Mouse (Mus musculus) adipocyte (in vitro differentiated cells): ENCODE results near the gene Plpp1.
A peak's percentile ranks its signal among the peaks of the same experiment; 100 is the strongest.

ENCODE experiments used
- DNase-seq: peaks from one replicate; pipeline ENCODE4 v3.0.0-alpha.2; 2016; ENCODE audit warnings: low spot score

Gene Plpp1

DNA sequence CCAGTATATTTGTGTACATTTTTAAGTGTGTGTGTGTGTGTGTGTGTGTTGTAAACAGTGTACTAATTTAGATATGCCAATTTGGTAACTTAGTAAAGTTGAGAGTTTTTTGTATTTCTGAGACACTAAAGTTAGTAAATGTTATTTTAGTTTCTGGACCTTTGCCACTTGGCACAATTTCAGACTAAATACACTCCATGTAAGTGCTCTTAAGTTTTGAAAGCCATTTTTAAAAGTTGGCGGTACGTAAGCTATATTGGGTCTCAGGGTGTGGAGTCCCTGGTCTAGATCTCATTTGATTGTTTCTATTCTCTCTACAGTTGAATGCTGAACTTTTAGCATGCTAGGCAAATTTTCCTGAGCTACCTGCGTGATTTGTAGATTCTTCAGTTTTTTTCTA lies 17.5 kb downstream of the Plpp1 start:
- DNase-seq, result peak; percentile 39

DNA sequence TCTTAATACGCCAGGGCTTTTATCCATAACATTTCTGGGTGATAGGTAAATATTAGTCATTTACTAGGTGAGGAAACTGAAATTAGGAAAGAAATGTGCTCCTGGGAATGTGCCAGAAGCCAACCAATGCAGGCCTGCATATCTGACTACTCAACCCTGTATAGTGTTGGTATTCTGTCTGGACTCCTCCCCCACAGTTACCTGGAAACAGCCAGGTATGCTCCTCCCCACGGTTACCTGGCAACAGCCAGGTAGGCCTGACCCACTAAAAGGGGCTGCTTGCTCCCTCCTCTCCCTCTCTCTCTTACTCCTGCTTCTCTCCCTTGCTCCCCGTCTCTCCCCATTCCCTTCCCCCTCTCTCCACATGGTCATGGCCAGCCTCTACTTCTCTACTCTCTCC lies 21.8 kb downstream of the Plpp1 start:
- DNase-seq, result no peak

DNA sequence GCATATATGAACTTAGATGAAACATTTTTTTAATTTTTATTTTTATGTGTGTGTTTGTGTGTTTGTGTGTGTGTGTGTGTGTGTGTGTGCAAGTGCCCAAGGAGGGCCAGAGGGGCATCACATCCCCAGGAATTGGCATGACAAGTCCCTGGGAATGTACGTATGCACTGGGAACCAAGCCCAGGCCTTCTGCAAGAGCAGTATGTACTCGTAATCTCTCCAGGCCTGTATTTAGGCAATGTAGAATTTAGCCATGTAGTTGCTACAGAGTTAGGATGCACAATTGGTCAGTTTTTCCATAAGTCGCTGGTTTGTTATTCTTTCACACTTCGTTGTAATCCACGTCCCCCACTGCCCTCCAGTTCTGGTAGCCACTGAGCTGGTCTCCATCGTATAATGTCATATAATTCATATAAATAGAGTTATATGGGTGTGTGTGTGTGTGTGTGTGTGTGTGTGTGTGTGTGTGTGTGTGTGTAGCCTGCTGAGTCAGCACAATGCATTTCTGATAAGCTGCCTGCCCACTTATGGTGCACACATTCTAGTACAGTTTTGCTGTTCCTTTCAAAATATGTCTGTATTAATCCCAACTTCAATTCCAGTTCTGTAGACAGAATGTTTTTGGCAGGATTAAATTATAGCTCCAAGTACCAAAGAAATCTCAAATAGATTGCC lies 22.8 kb downstream of the Plpp1 start:
- no peak for DNase-seq

DNA sequence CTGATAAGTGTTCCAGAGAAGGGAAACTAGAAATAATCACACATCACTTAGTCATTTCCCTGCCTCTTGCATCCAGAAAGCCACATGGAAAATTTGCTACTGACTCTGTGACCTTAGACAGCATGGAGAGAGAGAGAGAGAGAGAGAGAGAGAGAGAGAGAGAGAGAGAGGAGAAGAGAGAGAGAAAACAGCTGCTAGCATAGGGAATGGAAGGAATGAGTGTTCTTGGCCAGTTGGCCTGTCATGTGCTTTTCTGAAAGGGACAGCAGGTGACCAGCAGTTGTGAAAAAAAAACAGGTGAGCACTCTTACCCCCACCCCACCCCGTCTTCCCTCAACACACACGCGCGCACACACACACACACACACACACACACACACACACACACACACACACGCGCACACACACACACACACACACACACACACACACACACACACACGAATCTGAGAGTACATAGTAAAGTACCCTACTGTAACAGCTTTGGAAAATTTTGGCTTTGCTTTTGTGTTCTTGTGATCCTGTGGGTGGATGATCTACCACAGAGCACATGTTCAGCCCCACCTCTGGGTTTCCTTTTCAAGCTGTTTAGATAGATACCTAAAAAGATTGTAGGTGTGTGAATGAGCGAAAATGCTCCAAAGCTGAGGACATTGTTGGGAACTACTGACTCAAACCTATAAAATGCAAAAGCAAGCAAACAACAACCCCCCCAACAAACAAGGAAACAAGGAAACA lies 23.5 kb downstream of the Plpp1 start:
- DNase-seq, result peak; percentile 14

DNA sequence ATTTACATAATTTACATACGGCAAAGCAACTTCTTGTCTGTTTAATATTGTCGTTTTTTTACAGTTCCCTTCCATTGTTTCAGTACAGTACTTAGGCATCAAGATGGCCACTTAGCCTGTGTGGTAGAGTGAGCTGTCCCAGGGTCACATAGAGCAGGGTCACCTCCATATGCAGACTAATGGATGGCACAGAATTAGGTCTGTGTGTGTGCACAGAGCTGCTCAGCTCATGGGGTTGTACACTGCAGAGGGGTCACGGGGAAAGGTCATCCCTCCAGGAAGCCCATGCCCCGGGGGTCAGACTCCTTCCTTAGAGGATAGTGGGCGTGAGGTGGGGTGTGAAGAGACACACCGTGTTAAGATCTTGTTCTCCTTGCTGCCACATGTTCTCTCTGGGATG lies 24.9 kb downstream of the Plpp1 start:
- no peak for DNase-seq

DNA sequence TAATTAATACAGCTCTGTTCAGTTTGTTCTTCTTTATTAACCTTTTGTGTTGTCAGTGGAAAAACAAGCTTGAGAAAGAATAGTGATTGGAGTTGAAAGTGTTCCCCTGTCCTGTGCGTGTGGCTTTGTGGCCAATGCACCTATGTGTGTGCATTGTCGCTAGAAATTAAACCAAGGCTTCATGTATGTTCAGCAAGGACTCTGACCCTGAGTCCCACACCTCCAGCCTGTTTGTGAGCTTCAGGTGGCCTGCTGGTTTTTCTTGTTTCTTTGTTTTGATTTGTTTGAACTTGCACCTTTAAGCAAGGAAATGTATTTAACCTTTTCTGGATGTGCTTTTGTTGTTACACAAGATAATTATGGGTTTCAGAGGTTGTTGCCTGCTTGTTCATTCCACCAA lies 29.0 kb downstream of the Plpp1 start:
- no peak for DNase-seq

DNA sequence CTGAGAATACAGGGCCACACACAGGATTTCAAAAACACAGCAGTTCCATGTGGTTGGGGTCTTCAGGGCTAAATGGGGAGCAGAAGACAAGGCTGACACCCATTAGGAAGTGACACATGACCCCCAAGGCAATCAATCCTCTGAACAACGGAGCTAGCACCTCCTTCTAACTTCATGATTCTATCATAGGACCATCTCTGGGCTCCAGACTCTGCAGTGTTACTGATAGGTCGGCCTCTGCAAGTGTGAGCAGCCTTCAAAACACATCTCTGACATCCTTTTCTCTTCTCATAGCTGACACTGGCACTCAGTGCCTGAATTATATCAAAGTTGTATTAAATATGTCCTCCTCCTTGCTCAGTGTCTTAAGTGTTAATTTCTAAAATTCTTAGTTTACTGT lies 32.0 kb downstream of the Plpp1 start:
- no peak for DNase-seq

DNA sequence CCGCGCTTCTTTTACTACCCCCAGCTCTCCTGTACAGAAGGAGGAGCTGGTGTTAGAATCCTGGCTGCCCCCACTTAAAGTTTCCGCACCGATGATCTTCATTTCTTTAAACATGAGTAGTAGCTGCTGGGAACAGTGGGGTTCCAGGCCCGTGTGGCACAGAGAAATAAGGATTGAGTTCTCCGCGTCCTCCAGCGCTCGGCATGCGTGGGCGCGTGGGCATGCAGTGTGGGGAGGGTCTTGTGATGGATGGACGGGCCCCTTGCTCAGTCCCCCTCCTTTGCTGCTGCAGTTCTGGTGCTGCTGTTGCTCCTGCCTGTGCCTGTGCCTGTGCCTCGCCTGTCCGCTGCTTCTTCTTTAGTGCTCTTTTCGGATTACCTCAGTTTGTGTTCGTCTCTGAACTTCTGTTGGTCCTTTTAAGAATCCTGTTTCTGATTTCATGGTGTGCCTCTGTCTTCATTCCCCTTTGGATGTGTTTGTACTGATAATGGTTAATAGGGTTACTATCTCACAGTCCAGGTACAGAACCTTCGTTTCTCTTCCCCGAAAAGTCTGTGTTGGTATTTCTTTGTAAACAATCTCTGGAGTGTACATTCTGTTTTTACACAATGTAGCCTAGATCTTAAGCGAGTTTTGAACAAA lies 32.8 kb downstream of the Plpp1 start:
- DNase-seq, result no peak

DNA sequence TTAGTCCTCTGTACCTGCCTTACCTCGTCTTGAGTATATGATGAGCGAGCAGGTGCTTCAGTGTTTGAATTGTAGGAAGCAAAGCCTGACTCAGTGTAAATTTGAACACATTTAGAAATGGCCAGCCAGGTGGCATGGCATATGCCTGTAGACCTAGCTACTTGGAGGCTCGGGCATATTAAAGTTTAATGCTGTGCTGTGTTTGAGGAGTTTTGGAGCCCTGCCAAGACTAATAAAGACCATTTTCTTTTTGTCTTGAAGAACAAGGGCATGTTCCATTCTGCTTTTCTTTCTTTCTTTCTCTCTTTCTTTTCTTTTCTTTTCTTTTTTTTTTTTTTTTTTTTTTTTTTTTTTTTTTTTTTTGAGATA lies 33.3 kb downstream of the Plpp1 start:
- DNase-seq, result no peak

DNA sequence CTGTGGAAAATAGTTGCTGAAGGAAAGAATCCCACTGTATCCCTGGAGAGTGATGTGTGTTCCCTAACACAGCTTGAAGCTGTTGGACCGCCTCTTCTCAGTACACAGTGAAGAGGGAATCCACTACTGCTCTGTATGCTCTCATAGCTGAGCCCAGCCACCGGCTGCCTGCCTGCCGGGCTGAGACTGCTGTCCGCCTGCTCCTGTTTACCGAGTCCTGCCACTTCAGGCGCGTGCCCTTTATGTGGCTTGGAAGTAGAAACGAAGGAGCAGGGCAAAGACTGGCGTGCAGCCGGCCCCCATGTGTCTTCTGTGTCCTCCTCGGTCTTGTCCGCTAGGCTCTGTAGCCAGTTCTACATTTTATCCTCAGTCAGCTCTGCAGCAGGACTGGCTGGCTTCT lies 34.5 kb downstream of the Plpp1 start:
- no peak for DNase-seq

DNA sequence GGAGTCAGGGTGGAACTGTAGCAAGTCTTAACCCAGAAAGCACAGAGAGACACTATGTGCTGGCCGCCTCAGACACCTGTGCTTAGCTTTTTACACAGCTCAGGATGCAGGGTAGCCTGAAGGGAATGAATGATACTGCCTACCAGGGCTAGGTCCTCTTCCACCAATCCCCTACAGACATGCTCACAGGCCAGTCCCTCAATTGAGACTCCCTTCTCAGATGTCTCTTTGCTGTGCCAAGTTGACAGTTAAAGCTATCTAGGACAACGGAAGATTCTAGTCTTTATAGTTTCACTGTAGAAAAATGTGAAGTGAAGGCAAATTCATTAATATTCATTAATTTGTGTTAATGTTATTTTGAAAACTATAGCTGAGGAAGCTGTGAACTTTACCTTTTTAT lies 36.4 kb downstream of the Plpp1 start:
- DNase-seq, result no peak

DNA sequence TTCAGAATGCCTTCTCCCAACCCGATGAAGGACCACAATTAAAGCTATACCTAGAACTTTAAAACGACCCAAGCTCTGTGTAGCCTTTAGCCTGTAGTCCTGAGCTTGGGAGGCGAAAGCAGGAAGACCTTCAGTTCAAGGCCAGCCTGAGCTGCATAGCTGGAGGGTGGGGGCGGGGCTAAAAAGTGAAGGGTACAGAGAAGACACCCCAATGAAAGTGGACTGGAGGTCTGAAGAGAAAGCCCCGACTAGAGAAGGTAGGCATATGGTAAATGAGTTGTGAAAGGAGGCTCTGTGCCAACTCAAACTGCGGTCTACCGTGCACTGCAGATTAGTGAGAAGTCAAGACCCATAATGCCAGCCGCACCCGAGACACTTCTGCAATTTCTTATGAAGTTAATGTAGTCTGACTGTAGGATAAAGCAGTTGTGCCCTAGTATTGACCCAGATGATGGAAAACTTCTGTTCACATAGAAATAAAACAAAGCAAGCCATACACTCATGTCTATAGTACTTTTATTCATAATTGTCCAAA lies 37.1 kb downstream of the Plpp1 start:
- no peak for DNase-seq

DNA sequence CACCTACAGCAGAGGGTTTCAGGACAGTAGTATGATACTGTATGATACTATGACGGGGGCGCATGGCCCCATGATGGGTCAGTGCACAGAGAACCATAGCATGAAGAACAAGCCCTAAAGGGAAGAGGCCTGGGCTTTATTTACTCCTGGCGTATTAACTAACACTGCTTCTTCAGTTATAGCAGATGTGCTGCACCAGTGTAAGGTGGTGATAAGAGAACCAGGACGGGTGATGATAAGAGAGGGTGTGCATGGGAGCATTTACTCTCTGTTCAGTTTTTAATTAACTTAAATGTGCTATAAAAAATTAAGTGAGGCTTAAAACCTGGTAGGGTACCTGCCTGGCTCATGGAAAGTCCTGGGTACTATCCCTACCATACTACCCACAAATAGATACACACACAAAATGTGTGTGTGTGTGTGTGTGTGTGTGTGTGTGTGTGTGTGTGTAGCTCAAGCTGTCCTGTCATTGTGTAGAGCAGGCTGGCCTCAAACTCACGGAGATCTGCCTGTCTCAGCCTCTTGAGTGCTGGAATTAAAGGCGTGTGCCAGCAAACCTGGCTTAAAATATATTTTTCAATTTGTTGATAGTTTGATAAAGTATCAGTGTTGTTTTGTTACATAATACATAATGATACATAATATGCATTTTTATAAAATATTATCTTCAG lies 38.1 kb downstream of the Plpp1 start:
- no peak for DNase-seq

DNA sequence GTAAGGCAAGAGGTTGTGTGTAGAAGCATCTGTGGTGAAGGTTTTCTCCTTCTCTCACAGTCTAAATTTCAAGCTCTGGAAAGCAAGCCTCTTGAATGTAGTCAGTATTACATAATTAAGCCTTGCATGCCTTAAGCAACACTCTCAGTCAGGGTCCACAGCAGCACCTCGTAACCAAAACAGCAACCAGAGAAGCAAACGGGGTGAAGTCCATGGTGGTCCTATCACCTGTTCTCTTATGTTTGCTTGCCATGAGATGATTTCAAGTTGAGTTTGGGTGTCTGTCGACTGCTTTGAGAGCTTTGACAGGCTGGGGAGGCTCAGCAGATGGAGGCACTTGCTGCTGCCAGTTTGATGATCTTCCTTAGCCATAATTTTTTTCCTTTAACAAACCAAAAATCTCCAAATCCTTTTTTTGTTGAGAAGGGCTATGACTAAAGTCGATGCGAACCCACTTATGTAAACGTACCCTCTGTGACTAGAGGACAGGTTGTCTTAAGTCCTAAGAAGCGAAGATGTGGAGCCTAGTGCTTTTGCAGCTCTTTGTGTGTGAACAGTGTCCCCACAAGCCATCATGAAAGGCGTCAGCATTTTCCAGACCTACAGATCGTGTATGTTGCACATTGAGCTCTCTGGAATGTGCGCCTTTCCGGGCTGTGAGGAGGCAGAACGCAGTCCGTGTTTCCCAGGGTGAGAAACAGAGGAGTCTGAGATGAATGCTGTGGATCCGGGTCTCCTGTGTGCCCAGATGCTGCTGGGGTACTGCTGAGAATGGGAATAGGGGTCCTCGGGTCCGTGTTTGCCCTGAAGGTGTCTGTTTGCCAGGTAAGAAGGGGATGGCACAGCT lies 39.9 kb downstream of the Plpp1 start:
- no peak for DNase-seq

DNA sequence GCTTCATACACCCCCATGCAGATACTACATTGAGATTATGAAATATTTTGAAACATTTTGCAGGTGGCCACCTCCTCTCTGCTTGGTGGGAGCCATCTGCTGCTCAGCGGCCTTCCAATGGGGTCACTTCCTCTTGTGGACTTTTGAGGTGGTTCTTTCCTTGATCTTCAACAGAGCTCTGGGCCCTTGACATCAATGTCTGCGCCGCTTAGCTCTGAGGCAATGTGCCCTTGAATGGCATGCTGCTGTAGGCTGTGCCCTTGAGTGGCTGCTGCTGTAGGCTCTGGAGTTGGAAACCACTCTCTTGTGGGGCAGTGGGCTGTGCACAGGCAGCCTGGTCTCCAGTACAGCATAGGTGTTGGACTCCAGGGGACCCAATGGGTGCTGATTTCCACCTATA lies 45.3 kb downstream of the Plpp1 start:
- no peak for DNase-seq

DNA sequence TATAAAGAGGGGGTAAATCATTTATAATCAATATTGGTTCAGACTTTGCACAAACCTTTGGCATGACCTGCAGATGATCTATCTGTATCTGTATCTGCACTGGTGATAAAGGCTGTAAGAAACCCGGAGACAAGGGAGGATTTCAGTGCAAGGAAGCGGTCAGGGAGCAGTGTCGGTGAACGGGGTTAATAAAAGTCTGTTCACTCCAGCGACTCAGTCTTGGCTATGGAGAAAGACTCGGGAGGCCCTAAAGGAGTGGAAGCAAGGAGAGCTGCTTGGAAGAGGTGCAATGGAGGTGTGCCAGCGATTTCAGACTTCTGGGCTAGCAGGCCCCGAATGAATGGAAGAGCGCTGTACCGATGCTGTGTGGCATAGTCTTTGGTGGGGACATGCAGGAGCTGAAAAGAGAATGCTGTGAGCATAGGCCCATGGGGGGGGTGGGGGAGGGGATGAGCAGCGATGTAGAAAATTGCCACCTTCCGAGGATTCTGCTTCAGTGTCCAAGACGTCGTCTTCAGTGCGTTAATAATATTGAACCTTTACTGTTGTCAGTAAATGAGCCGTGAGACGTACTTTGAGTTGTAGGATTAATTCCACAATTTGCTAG lies 53.2 kb downstream of the Plpp1 start:
- no peak for DNase-seq

DNA sequence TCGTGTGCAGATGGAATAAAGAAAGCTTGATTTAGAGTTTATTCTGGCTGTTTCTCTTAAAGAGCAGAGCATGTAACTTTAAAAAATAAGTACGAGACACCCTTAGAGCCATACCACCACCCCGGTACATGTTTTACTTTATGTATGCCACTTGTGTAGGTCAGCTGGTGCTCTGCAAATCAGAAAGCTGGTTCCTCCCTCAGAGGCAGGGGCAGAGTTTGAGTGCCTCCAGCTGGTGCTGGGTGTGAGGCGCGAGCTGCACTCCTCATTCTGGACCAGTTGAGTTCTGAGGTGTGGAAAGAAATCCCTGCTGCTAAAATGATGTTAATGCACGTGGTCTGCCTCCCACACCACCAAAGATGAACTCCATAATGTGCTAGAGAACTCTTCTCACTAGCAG lies 53.8 kb downstream of the Plpp1 start:
- DNase-seq, result no peak

DNA sequence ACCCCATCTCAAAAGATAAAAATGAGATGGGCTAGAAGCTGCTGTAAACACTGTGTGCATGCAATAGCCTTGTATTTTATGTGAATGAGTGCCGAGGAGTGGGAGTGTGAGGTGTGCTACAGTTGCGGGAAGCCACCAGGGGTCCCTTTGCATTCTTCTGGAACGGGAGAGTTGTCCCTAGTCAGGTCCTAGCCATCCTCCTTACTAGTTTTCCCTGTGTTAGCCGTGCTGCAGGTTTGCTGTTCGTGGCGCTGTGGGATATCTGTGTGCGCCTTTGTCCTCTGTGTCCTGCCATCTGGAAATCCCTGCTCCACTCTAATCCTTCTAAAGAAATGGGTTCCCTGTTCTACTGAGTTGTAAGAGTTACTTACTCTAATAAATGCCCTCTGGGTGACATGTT lies 57.3 kb downstream of the Plpp1 start:
- DNase-seq, result no peak

DNA sequence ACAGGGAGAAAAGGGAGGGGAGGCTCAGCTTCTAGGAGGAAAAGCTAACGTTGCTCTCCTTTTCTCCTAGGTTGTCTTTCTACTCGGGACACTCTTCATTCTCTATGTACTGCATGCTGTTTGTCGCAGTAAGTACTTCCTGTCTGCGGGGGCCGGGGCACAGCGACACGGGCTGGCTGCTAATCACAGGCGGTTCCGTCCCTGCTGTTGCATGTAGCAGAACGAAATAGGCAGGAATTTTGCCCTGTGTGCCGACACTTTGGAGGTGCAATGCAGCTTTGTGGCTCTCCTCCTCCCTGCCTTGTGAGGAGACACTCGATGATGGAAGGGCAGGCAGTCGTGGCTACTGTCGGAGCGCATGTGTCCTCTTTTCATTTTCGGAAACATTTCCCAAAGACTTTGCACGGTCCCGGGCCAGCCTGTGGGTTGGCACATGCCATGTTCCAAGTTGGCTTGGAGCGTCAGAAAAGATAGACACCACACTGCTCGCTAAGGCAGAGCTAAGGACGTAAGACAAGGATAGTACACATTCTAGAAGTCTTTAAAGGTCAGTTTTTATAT lies 59.1 kb downstream of the Plpp1 start:
- DNase-seq, result no peak

DNA sequence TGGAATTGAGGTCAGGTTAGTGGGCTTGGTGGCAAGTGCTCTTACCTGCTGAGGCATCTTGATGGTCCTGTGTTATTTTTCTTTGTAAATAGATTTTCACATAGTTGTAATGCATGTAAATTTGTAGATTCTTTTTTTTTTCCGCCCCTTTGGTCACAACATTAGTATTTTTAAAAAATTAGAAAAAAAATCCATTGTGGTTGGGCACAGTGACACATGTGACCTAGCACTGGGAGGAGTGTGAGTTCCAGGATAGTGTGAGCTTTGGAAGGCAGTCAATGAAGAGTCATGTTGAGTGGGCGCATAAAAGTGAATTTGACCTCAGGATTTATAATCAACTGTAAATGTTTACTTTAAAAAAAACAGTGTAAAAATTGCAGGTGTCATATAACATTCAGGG lies 59.8 kb downstream of the Plpp1 start:
- no peak for DNase-seq

DNA sequence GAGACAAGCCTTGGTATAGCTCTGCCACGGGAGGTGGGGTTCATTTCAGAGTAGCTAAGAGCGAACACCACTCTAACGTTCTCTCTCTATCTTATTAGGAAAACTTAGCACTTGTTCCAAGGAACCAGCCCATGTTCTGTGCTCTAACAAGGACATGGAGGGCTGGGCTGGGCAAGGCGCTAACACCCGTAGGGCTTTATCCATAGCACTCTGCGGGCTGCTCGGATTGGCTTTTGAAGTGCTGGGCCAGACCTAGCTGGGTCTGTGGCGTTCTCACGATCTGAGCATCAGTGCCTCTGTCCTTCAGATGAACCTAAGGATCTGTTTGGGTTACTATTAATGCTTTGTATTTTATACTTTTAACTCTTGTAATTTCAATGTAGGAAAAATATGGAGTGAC lies 60.3 kb downstream of the Plpp1 start:
- DNase-seq, result no peak
